18 mouse cellular contexts compared by ENCODE assay signal in the genomic region with DNA sequence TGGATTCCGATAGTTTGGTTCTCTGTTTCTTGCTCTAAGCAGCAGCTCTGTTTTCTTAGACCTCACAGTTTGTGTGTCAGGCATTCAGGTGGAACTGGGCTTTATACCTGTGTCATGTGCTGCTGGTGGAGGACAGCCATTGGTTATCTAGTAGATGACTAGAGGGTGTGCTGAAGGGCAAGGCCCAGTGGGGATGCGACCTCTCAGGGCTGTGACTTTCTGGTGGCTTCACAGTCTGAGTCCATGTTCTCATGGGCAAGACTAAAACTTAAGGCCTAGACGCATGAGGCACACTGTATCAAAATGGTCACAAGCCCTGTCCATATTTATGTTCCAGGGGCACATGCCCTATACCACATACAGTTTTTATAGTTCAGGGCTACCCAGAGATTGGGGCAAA.
"Had no signal": no experiment of that assay in that cellular context is flagged by ENCODE, and none has a peak within 500 bp of the region (broad histone marks: within the 10 kb centered on the region; RNA-seq: fewer than 3 reads in every experiment).

No protein-coding gene starts in this region.

- H3K4me2 ChIP-seq: lung, embryonic 14.5 days; midbrain, embryonic 13.5 days; midbrain, embryonic 15.5 days; neural tube, embryonic 13.5 days; neural tube, embryonic 15.5 days; stomach, embryonic 15.5 days had no signal

- H3K27ac ChIP-seq: midbrain, embryonic 13.5 days; neural tube, embryonic 13.5 days; neural tube, embryonic 15.5 days; stomach, embryonic 15.5 days had no signal

- ATAC-seq: midbrain, embryonic 13.5 days; midbrain, embryonic 15.5 days had no signal

- DNase-seq: lung, adult 18-20 months; lung, postnatal 10 days; lung, postnatal 4 days; right cerebral cortex, adult 18-20 months; right cerebral cortex, postnatal 25 days; right cerebral cortex, postnatal 4 days; spleen, adult 18-20 months; thymus, adult 18-20 months; thymus, postnatal 14 days; thymus, postnatal 36 days had no signal

- H3K4me3 ChIP-seq: midbrain, embryonic 10.5 days; midbrain, embryonic 13.5 days; midbrain, embryonic 15.5 days; myocyte; neural tube, embryonic 13.5 days; neural tube, embryonic 15.5 days; stomach, embryonic 15.5 days had no signal

- H3K9me3 ChIP-seq: midbrain, embryonic 13.5 days; midbrain, embryonic 15.5 days; neural tube, embryonic 13.5 days; neural tube, embryonic 15.5 days; stomach, embryonic 15.5 days had no signal

- H3K4me1 ChIP-seq: stomach, embryonic 15.5 days had no signal

- H3K9ac ChIP-seq: lung, embryonic 14.5 days; midbrain, embryonic 15.5 days; neural tube, embryonic 13.5 days; neural tube, embryonic 15.5 days; stomach, embryonic 15.5 days had no signal

- H3K27me3 ChIP-seq: midbrain, embryonic 13.5 days; midbrain, embryonic 15.5 days; neural tube, embryonic 13.5 days; neural tube, embryonic 15.5 days; stomach, embryonic 15.5 days had no signal

- H3K36me3 ChIP-seq: stomach, embryonic 15.5 days had no signal
